Mouse (Mus musculus) bone marrow, adult 2 months (tissue): ENCODE measurements around the gene Pet117. TPM values are rescaled to one million over a fixed set of nuclear protein-coding genes. Genes with fewer than 3 reads are reported as not detected.
A peak's percentile ranks its signal among the peaks of the same experiment; 100 is the strongest.
"Not testable (repeated sequence)": the region's sequence is repeated elsewhere in the genome, so short reads cannot be mapped to it uniquely, and the experiment has no call there.

Experiments
- H3K27ac ChIP-seq: fragments of 200-500 bp; 2 replicates; pipeline ENCODE4 v1.5.1; 2012; ENCODE audit warnings: low read depth, mild to moderate bottlenecking, control low read depth, inconsistent platforms, low read length; ENCODE audit not compliant: control insufficient read depth, poor library complexity, insufficient read depth
- H3K4me1 ChIP-seq: fragments of 200-500 bp; 2 replicates; pipeline ENCODE4 v1.6.1; 2011; ENCODE audit warnings: low read length; ENCODE audit not compliant: control insufficient read depth, insufficient read depth
- H3K4me3 ChIP-seq: fragments of 200-500 bp; replicated peaks from 2 replicates; pipeline ENCODE3; 2011; ENCODE audit warnings: mild to moderate bottlenecking, low read depth, low read length, control low read depth; ENCODE audit not compliant: control insufficient read depth
- CTCF ChIP-seq: fragments of 200-500 bp; IDR thresholded peaks from 2 replicates; pipeline ENCODE4 v1.5.1; 2011; ENCODE audit warnings: low read length, control low read depth; ENCODE audit not compliant: control insufficient read depth, insufficient read depth
- POLR2A ChIP-seq: fragments of 200-500 bp; IDR thresholded peaks from 2 replicates; pipeline ENCODE4 v1.6.1; 2011; ENCODE audit warnings: low read depth, mild to moderate bottlenecking, control low read depth, low read length, borderline replicate concordance; ENCODE audit not compliant: control insufficient read depth
- WGBS: fragments of 180-500 bp; shearing (Covaris S2); methylation state at CpG from one replicate; pipeline ENCODE4 v1.1.7; 2018; 5-methylcytosine and 5-hydroxymethylcytosine counted together
- polyA plus RNA-seq: library from polyadenylated mRNA; stranded (reverse); fragments of >200 nt; gene quantifications from 2 replicates; pipeline ENCODE4 v1.2.4, GENCODE M21; 2011; ENCODE audit warnings: low replicate concordance; ENCODE audit not compliant: missing spikeins, insufficient read depth, insufficient read length

Pet117 gene
- polyA plus RNA-seq, 1 experiment: not detected

DNA sequence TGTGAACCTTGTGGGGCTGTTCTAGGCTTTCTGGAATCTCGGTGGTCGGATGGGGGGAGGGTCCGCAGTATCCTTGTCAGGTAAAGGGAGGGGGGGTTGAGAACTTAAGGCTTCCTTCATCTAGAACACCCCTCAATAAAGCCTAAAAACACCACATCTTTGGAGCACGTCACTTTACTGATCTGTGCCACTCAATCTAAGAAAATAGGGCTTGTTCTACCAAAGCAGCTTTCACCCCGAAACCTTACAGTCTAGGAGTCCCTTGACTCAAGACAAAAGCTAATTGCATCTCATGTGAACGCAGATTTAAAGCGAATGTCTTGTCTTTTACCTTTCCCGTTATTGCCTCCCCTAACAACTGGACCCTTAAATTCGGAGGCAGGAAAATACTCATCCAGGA, 36.3 kb upstream of the Pet117 start:
- no peak overlapping the region for H3K4me3 ChIP-seq

DNA sequence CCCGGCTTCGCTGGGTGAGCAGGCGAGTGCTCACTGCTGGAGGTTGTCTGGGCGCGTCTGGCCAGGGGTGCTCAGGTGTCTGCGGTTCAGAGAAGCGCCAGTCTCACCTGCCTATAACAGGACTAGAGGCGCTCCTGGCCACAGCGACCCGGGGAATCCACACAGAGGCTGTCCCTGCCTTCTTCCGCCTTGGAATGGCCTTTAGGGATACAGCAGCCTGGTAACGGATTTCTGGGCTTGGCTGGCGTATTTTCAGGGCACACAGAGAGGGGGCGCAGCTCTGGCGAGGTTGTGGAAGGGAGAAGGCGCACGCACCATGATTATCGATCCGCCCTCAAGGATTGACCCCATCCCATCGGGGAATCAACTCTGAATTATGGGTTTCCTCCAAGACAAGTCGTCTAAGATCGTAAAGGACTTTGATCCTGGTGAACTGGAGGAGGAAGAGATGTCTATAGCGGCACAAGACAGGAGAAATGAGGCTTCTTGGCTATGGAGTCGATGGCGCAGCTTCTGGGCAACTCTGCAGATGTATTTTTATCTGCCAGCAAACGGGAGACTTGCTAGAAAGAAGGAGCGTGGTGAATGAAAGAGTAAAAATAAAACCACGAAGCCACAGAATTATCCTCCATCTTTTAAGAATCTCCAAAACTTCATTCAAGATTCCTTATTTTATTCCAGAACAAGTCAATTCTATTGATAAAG, 35.5 kb upstream of the Pet117 start:
- H3K4me3 ChIP-seq: no peak overlapping the region
- H3K27ac ChIP-seq: no peak overlapping the region
- TF ChIP-seq POLR2A (no peak), CTCF (no peak)
- WGBS: 16% methylated on average over 28 of the region's 28 CpGs
- no peaks in the 10 kb centered on the region; the same call in 1 of the 2 replicates for H3K4me1 ChIP-seq

More for the DNA sequence above, 36.3 kb upstream of the Pet117 start:
- WGBS: 9% methylated on average over 9 of the region's 9 CpGs
- Histone ChIP-seq H3K4me1 (no peaks in the 10 kb centered on the region), H3K27ac (no peak overlapping the region)
- no peak for TF ChIP-seq CTCF

DNA sequence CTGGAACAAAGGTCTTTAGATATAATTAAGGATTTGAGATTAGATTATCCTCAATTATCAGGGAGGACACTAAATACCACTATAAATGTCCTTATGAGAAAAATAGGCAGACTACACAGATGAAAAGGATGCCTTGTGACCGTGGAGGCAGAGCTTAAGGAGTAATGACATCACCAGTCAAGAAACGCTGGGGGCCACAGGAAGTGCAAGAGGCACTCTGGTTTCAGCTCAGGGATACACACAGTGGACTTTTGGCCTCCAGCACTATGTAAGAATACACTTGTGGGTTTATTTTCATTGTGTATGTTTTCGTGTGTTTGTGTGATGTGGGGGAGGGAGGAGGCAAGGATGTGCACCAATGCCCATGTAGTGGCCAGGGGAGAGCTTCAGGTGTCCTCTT, 31.6 kb upstream of the Pet117 start:
- TF ChIP-seq CTCF: no peak
- Histone ChIP-seq H3K4me3 (peak overlapping the region; percentile 13), H3K27ac (no peak overlapping the region), H3K4me1 (no peaks in the 10 kb centered on the region; the same call in 1 of the 2 replicates)
- 8% methylated on average over 3 of the region's 3 CpGs for WGBS

GRCm38 (mm10) chr2:144337701-144338100, 31.1 kb upstream of the Pet117 start:
- WGBS: 15% methylated on average over 7 of the region's 8 CpGs
- H3K4me3 ChIP-seq: no peak overlapping the region
- no peaks in the 10 kb centered on the region; the same call in 1 of the 2 replicates for H3K4me1 ChIP-seq
- no peak overlapping the region for H3K27ac ChIP-seq
- TF ChIP-seq POLR2A (no peak), CTCF (no peak)

DNA sequence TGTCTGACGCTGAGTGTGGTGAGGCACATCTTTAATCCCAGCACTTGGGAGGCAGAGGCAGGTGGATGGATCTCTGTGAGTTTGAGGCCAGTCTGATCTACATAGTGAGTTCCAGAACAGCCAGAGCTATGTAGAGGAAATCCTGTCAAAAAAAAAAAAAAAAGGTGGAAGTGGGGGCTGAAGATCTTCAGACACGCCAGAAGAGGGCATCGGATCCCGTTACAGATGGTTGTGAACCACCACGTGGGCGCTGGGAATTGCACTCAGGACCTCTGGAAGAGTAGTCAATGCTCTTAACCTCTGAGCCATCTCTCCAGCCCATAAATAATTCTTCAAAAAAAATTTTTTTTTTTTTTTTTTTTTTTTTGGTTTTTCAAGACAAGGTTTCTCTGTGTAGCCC, 30.6 kb upstream of the Pet117 start:
- not testable (repeated sequence) for H3K27ac ChIP-seq, H3K4me1 ChIP-seq, H3K4me3 ChIP-seq
- WGBS: 67% methylated on average over 6 of the region's 6 CpGs

DNA sequence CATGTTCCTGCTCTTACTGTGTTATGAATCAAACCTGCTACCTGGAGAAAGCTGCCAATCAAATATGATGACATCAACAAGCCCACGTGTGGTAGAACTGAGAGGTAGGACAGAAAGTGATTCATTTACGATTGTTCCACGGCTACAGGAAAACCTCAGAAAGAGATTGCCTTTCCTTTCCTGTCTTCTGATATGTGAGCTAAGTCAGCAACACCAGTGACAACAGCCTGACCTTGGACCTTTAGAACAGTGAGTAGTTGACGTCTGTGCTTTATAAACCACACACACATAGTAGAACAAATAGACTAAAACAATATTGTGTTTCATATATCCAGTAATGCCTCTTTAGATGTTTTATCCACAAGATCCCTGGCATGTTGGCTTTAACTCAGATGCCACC, 25.6 kb upstream of the Pet117 start:
- no peaks in the 10 kb centered on the region for H3K4me1 ChIP-seq
- H3K4me3 ChIP-seq: no peak overlapping the region
- 19% methylated on average over 4 of the region's 4 CpGs for WGBS
- H3K27ac ChIP-seq: no peak overlapping the region
- TF ChIP-seq POLR2A (no peak), CTCF (no peak)

DNA sequence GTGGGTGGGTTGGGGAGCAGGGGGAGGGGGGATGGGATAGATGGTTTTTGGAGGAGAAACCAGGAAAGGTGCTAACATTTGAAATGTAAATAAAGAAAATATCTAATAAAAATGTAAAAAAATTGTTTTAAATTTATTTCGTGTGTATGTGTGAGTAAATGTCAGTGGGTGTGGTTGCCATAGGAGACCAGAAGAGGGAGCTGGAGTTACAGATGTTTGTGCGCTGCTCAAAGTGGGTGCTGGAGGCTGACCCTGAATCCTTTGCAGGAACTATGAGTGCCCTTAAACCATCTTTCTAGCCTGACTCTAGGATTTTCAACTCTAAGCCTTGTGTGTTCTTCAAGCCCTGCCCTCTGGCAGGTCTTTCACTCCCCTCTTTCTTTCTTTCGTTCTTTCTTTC, 20.3 kb upstream of the Pet117 start:
- WGBS: 73% methylated on average over 3 of the region's 3 CpGs
- H3K27ac ChIP-seq: no peak overlapping the region
- H3K4me1 ChIP-seq: no peaks in the 10 kb centered on the region
- TF ChIP-seq POLR2A (no peak), CTCF (peak; percentile 27; the same call in 1 of the 2 replicates)
- H3K4me3 ChIP-seq: no peak overlapping the region

GRCm38 (mm10) chr2:144352843-144353242, 16.0 kb upstream of the Pet117 start:
- Histone ChIP-seq H3K27ac (no peak overlapping the region), H3K4me1 (no peaks in the 10 kb centered on the region), H3K4me3 (no peak overlapping the region)
- WGBS: 83% methylated on average over 11 of the region's 11 CpGs
- TF ChIP-seq POLR2A (no peak), CTCF (no peak)

- H3K27ac ChIP-seq: peak overlapping the region; percentile 92
- TF ChIP-seq CTCF (no peak), POLR2A (peak; percentile 41; the same call in 1 of the 2 replicates)
- no peaks in the 10 kb centered on the region for H3K4me1 ChIP-seq
- under 1% methylated on average over 43 of the region's 43 CpGs for WGBS
- H3K4me3 ChIP-seq: peak overlapping the region; percentile 92
These were observed 225 bp downstream of the Pet117 start for GRCm38 (mm10) chr2:144369020-144369421.
